Mouse (Mus musculus): ENCODE data around the gene Cldn6. TPM values are rescaled to one million over a fixed set of nuclear protein-coding genes. Genes with fewer than 3 reads are reported as not detected.

Gene Cldn6
- polyA plus RNA-seq, 1 experiment from 2014 or later, result 0.24 TPM

DNA sequence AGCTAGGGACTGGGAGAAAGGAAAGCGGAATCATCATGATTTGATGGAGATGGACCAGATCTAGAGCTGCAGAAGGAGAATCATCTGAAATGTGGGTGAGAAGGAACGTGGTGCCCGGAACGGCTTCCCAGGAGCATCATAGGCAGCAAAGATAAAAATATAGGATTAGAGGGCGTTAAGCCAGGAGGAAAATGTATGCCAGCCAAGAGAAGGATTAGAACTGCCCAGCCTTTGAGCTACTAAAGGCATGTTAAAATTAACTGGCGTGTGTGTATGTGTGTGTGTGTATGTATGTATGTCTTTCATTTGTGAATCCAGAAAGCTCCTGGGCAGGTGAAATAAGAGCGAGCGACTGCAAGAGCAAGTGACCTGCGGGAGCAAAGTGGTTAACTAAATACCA, 24.3 kb downstream of the Cldn6 start:
- peaks cover 13% of the 10 kb centered on the region for H3K4me1 ChIP-seq (replicated peaks; ENCODE audit: control insufficient read depth, insufficient read depth, low read length)
- ATAC-seq, result no peak
- WGBS, result 77% methylated on average over 9 of the region's 9 CpGs
- no peaks in the 10 kb centered on the region for H3K9me3 ChIP-seq (ENCODE audit: control insufficient read depth, low read length)
- no peaks in the 10 kb centered on the region for H3K36me3 ChIP-seq (ENCODE audit: control insufficient read depth, insufficient read depth)
- no peak overlapping the region for H3K9ac ChIP-seq (replicated peaks; ENCODE audit: low read depth, low read length)
- H3K27me3 ChIP-seq (replicated peaks; ENCODE audit: control insufficient read depth, insufficient read depth, low read length), result peaks cover 18% of the 10 kb centered on the region
- H3K27ac ChIP-seq (ENCODE audit: low read length), result no peak overlapping the region
- no peak overlapping the region for H3K4me3 ChIP-seq (replicated peaks; ENCODE audit: low read length)
- no peak overlapping the region for H3K4me2 ChIP-seq (ENCODE audit: low read length)

DNA sequence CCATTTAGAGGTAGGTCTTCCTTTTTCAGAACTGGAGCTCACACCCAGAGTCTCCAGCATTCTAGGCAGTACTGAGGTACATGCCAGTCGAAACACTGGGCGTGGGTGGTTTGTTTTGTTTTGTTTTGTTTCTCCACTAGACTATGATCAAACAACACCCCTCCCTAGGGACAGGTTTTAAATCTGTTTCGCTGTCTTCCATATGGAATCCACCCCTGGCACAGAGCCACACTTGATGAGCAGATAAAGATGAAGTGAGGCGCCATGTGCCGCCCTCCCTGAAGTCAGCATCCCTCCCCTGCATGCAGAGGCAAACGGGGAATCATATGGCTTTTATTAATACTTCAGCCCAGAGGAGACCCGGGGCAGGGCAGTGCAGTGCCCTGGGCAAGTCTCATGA, 25.7 kb downstream of the Cldn6 start:
- 50% methylated on average over 7 of the region's 7 CpGs for WGBS
- Histone ChIP-seq H3K27me3 (replicated peaks; ENCODE audit: control insufficient read depth, insufficient read depth, low read length) (peaks cover 7% of the 10 kb centered on the region; the same call in 1 of the 2 replicates), H3K9ac (replicated peaks; ENCODE audit: low read depth, low read length) (no peak overlapping the region; the same call in 1 of the 2 replicates), H3K4me2 (ENCODE audit: low read length) (no peak overlapping the region), H3K36me3 (ENCODE audit: control insufficient read depth, insufficient read depth) (no peaks in the 10 kb centered on the region), H3K9me3 (ENCODE audit: control insufficient read depth, low read length) (no peaks in the 10 kb centered on the region), H3K4me3 (replicated peaks; ENCODE audit: low read length) (no peak overlapping the region), H3K4me1 (replicated peaks; ENCODE audit: control insufficient read depth, insufficient read depth, low read length) (peaks cover 7% of the 10 kb centered on the region), H3K27ac (ENCODE audit: low read length) (no peak overlapping the region)
- no peak for ATAC-seq

DNA sequence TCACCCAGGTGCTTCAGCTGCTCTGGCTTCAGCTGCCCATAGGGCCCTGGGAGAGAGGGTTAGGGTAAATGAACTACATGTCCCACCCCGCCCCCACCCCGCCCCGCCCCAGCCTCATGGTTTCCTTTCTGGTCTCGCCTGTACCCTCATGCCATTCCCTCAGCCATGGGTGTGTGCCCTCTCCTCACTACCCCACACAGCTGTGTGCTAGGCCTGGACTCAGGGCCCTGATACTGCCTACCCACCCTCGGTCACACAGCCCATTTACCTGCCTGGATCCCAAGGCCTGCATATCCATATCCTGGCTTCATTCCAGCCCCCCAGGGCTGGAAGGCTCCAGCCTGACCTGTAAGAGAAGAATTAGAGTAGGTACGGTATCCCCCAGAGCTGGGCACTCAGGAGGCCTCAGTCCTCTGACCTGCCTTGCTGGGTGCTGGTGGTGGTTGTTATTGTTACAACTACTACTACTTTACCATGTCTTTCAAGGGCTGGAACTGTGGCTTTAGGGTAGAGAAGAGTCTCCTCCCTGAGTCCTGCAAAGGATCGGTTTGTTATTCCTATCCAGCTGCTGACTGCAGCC, 26.6 kb downstream of the Cldn6 start:
- Histone ChIP-seq H3K36me3 (ENCODE audit: control insufficient read depth, insufficient read depth) (no peaks in the 10 kb centered on the region), H3K27me3 (replicated peaks; ENCODE audit: control insufficient read depth, insufficient read depth, low read length) (peaks cover 6% of the 10 kb centered on the region; the same call in 1 of the 2 replicates), H3K27ac (ENCODE audit: low read length) (no peak overlapping the region), H3K4me3 (replicated peaks; ENCODE audit: low read length) (no peak overlapping the region), H3K4me1 (replicated peaks; ENCODE audit: control insufficient read depth, insufficient read depth, low read length) (peaks cover 5% of the 10 kb centered on the region), H3K9me3 (ENCODE audit: control insufficient read depth, low read length) (no peaks in the 10 kb centered on the region), H3K4me2 (ENCODE audit: low read length) (no peak overlapping the region), H3K9ac (replicated peaks; ENCODE audit: low read depth, low read length) (no peak overlapping the region)
- no peak for ATAC-seq
- WGBS, result 75% methylated on average over 7 of the region's 7 CpGs

DNA sequence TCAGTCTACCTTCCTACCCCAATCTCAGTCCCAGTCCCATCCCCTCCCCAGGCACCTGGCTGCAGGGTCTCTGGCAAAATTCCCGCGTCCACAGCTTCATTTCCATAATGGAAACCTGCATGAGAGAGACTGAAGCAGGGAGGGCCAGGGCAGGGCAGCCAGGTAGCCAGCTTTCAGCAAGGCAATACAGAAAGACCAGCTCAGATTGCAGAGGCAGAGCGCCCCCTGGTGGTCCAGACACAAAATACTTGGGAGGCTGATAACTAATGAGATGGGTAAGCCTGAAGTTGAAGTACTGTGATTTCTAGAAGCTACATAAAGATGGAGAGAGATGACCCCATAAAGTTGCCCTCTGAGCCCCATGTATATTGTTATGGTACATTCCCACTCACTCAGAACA, 27.2 kb downstream of the Cldn6 start:
- Histone ChIP-seq H3K4me3 (replicated peaks; ENCODE audit: low read length) (no peak overlapping the region), H3K9ac (replicated peaks; ENCODE audit: low read depth, low read length) (no peak overlapping the region), H3K4me2 (ENCODE audit: low read length) (no peak overlapping the region), H3K27ac (ENCODE audit: low read length) (no peak overlapping the region), H3K4me1 (replicated peaks; ENCODE audit: control insufficient read depth, insufficient read depth, low read length) (peaks cover 5% of the 10 kb centered on the region), H3K36me3 (ENCODE audit: control insufficient read depth, insufficient read depth) (no peaks in the 10 kb centered on the region), H3K27me3 (replicated peaks; ENCODE audit: control insufficient read depth, insufficient read depth, low read length) (0 out of 2 replicates have a peak, but pooled peaks cover under 1% of the 10 kb centered on the region), H3K9me3 (ENCODE audit: control insufficient read depth, low read length) (no peaks in the 10 kb centered on the region)
- ATAC-seq, result peak; percentile 55
- 0% methylated on average over 3 of the region's 3 CpGs for WGBS

DNA sequence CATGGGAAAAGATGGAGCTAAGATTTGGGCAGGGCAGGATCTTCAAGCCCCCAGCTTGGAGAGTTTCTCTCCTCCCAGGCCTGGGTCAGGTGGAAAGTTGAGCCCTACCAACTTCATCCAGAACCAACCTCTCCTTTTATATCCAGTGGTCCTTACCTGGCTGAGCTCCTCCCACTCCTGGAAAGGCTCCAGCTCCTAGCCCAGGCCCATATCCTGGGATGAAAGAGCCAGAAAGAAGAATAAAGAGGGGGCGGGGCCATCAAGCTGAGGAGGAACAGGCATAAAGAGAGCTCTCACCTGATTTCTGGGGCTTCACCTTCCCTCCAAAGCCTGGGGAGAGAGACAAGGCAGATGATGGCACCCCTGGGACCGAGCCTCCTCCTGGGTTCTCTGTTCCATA, 38.0 kb downstream of the Cldn6 start:
- no peak for ATAC-seq
- H3K9me3 ChIP-seq (ENCODE audit: control insufficient read depth, low read length), result no peaks in the 10 kb centered on the region
- H3K4me1 ChIP-seq (replicated peaks; ENCODE audit: control insufficient read depth, insufficient read depth, low read length), result no peaks in the 10 kb centered on the region
- H3K9ac ChIP-seq (replicated peaks; ENCODE audit: low read depth, low read length), result no peak overlapping the region
- no peaks in the 10 kb centered on the region for H3K36me3 ChIP-seq (ENCODE audit: control insufficient read depth, insufficient read depth)
- no peak overlapping the region for H3K27ac ChIP-seq (ENCODE audit: low read length)
- 40% methylated on average over 2 of the region's 2 CpGs for WGBS
- no peaks in the 10 kb centered on the region; the same call in 1 of the 2 replicates for H3K27me3 ChIP-seq (replicated peaks; ENCODE audit: control insufficient read depth, insufficient read depth, low read length)
- no peak overlapping the region for H3K4me3 ChIP-seq (replicated peaks; ENCODE audit: low read length)
- H3K4me2 ChIP-seq (ENCODE audit: low read length), result no peak overlapping the region

DNA sequence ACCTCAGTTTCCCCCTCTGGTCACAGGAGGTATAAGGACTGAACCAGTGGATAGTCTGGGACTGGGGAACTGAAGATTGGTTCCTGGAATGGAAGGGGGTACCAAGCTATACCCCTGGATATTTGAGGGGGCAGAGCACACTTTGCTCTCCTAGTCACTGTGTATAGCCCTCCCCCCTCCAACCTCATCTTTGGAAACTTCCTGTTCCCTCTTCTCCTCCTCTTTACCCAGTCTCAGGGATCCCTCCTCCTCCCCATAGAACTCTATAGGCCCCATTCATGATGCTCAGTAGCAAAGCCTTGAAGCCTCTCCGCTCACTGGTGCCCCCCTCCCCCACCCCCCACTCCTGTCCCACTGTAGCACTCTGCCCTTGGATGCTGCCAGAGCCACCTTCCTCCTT, 40.4 kb downstream of the Cldn6 start:
- WGBS, result 25% methylated on average over 1 of the region's 1 CpGs
- no peak overlapping the region for H3K4me3 ChIP-seq (replicated peaks; ENCODE audit: low read length)
- H3K4me2 ChIP-seq (ENCODE audit: low read length), result no peak overlapping the region
- H3K27me3 ChIP-seq (replicated peaks; ENCODE audit: control insufficient read depth, insufficient read depth, low read length), result no peaks in the 10 kb centered on the region; the same call in 1 of the 2 replicates
- H3K9me3 ChIP-seq (ENCODE audit: control insufficient read depth, low read length), result no peaks in the 10 kb centered on the region
- no peak overlapping the region for H3K27ac ChIP-seq (ENCODE audit: low read length)
- H3K36me3 ChIP-seq (ENCODE audit: control insufficient read depth, insufficient read depth), result no peaks in the 10 kb centered on the region
- H3K4me1 ChIP-seq (replicated peaks; ENCODE audit: control insufficient read depth, insufficient read depth, low read length), result no peaks in the 10 kb centered on the region
- no peak for ATAC-seq
- H3K9ac ChIP-seq (replicated peaks; ENCODE audit: low read depth, low read length), result no peak overlapping the region

DNA sequence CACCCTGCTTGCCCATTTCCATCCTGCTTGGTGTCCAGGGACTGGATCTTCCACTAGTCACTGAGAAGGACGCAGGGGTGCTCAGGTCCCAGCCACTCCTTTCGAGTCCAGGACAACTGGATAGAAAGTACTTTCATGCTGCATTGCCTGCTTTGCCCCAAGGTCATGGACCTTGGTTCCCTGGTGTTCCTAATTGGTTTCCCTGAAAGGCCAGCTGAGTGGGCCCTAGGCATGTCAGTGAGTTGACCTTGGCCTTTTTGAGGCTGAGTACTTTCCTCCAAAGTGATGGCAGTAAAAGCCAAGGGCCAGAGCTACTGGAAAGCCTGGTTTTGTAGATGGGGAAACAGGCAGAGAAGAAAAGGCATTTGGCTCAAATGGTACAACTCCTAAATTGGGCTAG, 42.8 kb downstream of the Cldn6 start:
- Histone ChIP-seq H3K4me2 (ENCODE audit: low read length) (no peak overlapping the region), H3K4me1 (replicated peaks; ENCODE audit: control insufficient read depth, insufficient read depth, low read length) (peaks cover 5% of the 10 kb centered on the region; the same call in 1 of the 2 replicates), H3K27me3 (replicated peaks; ENCODE audit: control insufficient read depth, insufficient read depth, low read length) (no peaks in the 10 kb centered on the region; the same call in 1 of the 2 replicates), H3K9me3 (ENCODE audit: control insufficient read depth, low read length) (no peaks in the 10 kb centered on the region), H3K9ac (replicated peaks; ENCODE audit: low read depth, low read length) (no peak overlapping the region), H3K4me3 (replicated peaks; ENCODE audit: low read length) (no peak overlapping the region), H3K36me3 (ENCODE audit: control insufficient read depth, insufficient read depth) (no peaks in the 10 kb centered on the region), H3K27ac (ENCODE audit: low read length) (no peak overlapping the region)
- WGBS, result 86% methylated on average over 2 of the region's 2 CpGs
- no peak for ATAC-seq

DNA sequence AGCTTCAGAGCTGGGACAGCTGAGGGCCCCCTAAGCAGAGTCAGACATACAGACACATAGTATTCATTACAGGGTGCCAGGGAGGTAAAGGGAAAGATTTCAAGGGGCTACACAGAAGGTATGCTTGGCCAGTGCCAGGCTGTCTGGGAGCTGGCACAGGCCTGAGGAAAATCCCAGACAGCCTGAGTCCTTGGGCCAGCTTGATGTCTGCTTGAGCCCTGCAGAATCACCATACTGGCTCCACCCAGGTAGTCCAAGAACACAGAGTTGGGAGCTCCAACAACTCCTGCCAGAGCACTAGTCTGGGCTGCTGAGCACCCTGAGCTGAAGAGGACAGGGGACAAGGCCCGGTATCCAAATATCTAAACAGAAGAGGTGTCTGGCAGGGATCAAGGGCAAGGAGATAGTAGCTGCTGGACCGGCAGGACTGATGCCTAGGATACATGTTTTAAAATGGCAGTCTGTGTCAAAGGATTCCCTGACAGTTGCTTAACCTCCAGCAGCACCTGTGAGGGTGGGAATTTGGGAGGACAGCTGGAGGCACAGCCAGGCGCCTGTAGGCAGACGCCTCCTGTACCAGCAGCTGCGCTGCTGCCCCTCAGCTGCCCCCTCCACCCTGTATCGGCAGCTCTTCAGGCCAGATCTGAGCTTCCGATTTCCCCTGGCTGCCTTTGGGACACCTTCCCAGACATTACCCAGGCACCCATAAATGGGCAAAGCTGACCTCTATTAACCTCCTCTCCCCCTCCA, 43.5 kb downstream of the Cldn6 start, which contains the start of gene 1520401A03Rik:
1520401A03Rik (minus strand) TSS at position 408 of the 750 bp plus-strand sequence.
- H3K4me1 ChIP-seq (replicated peaks; ENCODE audit: control insufficient read depth, insufficient read depth, low read length), result peaks cover 6% of the 10 kb centered on the region; the same call in 1 of the 2 replicates
- no peaks in the 10 kb centered on the region for H3K36me3 ChIP-seq (ENCODE audit: control insufficient read depth, insufficient read depth)
- H3K27ac ChIP-seq (ENCODE audit: low read length), result no peak within 1 kb of the TSS
- no peak within 1 kb of the TSS for H3K4me3 ChIP-seq (replicated peaks; ENCODE audit: low read length)
- no peak within 1 kb of the TSS for H3K9ac ChIP-seq (replicated peaks; ENCODE audit: low read depth, low read length)
- 81% methylated on average over 7 of the region's 7 CpGs for WGBS
- no peak for ATAC-seq
- no peaks in the 10 kb centered on the region; the same call in 1 of the 2 replicates for H3K27me3 ChIP-seq (replicated peaks; ENCODE audit: control insufficient read depth, insufficient read depth, low read length)
- no peaks in the 10 kb centered on the region for H3K9me3 ChIP-seq (ENCODE audit: control insufficient read depth, low read length)
- H3K4me2 ChIP-seq (ENCODE audit: low read length), result no peak within 1 kb of the TSS

DNA sequence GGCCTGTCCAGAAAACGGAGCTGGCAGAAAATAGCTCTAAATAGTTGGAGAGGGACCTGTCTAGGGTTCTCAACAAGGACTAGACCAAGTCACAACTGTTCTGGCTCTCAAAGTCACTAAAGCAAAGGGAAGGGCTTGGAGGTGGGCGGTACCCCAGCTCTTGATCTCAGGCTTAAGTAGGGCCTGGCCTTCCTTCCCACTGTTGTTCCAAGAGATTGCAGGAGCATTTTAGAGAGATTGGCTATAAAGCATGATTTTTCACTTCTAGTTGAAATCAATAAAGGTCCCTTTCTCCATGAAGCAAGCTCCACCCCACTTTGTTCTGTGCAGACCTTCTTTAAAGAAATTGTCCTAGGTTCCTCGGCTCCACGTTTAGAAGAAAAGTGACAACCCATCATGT, 46.4 kb downstream of the Cldn6 start:
- H3K4me2 ChIP-seq (ENCODE audit: low read length), result peak overlapping the region; percentile 82
- ATAC-seq, result no peak
- H3K36me3 ChIP-seq (ENCODE audit: control insufficient read depth, insufficient read depth), result no peaks in the 10 kb centered on the region
- peaks cover 6% of the 10 kb centered on the region; the same call in 1 of the 2 replicates for H3K4me1 ChIP-seq (replicated peaks; ENCODE audit: control insufficient read depth, insufficient read depth, low read length)
- no peak overlapping the region for H3K27ac ChIP-seq (ENCODE audit: low read length)
- no peaks in the 10 kb centered on the region for H3K9me3 ChIP-seq (ENCODE audit: control insufficient read depth, low read length)
- no peaks in the 10 kb centered on the region for H3K27me3 ChIP-seq (replicated peaks; ENCODE audit: control insufficient read depth, insufficient read depth, low read length)
- peak overlapping the region; percentile 65 for H3K4me3 ChIP-seq (replicated peaks; ENCODE audit: low read length)
- 67% methylated on average over 4 of the region's 4 CpGs for WGBS
- H3K9ac ChIP-seq (replicated peaks; ENCODE audit: low read depth, low read length), result peak overlapping the region; percentile 43
